Mouse (Mus musculus) forebrain, embryonic 11.5 days (tissue): ENCODE data around the gene Ncapg2. TPM values are rescaled to one million over a fixed set of nuclear protein-coding genes. Genes with fewer than 3 reads are reported as not detected.

Experiments used
- ATAC-seq: fragments of 200-750 bp; cut with Nextera tagmentation; replicated peaks from 2 replicates; pipeline ENCODE4 v1.8.0; 2017; ENCODE audit warnings: moderate TSS enrichment; ENCODE audit not compliant: low FRiP score
- DNase-seq: peaks from one replicate; pipeline ENCODE4 v3.0.0-alpha.2; 2017; ENCODE audit warnings: low spot score
- H3K27ac ChIP-seq: fragments of 300-500 bp; sonication (generic); 2 replicates; pipeline ENCODE4 v1.5.1; 2014; ENCODE audit warnings: low read depth, low read length
- H3K27me3 ChIP-seq: fragments of 300-500 bp; sonication (generic); 2 replicates; pipeline ENCODE4 v1.6.1; 2014; ENCODE audit warnings: mild to moderate bottlenecking, low read length, mixed read lengths; ENCODE audit not compliant: control insufficient read depth, insufficient read depth
- H3K36me3 ChIP-seq: fragments of 300-500 bp; sonication (generic); 2 replicates; pipeline ENCODE4 v1.6.1; 2014; ENCODE audit warnings: mild to moderate bottlenecking, low read length, moderate library complexity, mixed read lengths; ENCODE audit not compliant: control insufficient read depth, insufficient read depth
- H3K4me1 ChIP-seq: fragments of 300-500 bp; sonication (generic); replicated peaks from 2 replicates; pipeline ENCODE4 v1.6.1; 2014; ENCODE audit warnings: low read length, mixed read lengths; ENCODE audit not compliant: control insufficient read depth, insufficient read depth
- H3K4me2 ChIP-seq: fragments of 300-500 bp; sonication (generic); 2 replicates; pipeline ENCODE4 v1.6.1; 2014; ENCODE audit warnings: low read depth, mild to moderate bottlenecking, low read length, moderate library complexity, mixed read lengths; ENCODE audit not compliant: severe bottlenecking
- H3K4me3 ChIP-seq: fragments of 300-500 bp; sonication (generic); 2 replicates; pipeline ENCODE4 v1.5.1; 2014; ENCODE audit warnings: low read depth, low read length
- H3K9ac ChIP-seq: fragments of 300-500 bp; sonication (generic); 2 replicates; pipeline ENCODE4 v1.6.1; 2014; ENCODE audit warnings: low read length
- H3K9me3 ChIP-seq: fragments of 300-500 bp; sonication (generic); 2 replicates; pipeline ENCODE4 v1.6.1; 2016; ENCODE audit warnings: low read length, mixed read lengths; ENCODE audit not compliant: control insufficient read depth
- WGBS: fragments of 180-500 bp; shearing (Covaris S2); extraction: QIAGEN DNeasy Blood & Tissue Kit; methylation state at CpG from one replicate; pipeline ENCODE4 v1.1.7; 2014; 5-methylcytosine and 5-hydroxymethylcytosine counted together
- polyA plus RNA-seq: library from polyadenylated mRNA; unstranded; fragments of >200 nt; fragmentation: Nextera tagmentation; extraction: Ambion mirVana; gene quantifications from 2 replicates; pipeline ENCODE4 v1.2.1, GENCODE M21; 2014

Gene Ncapg2
- polyA plus RNA-seq, 1 experiment from 2014 or later, result 57.3 TPM

GRCm38 (mm10) chr12:116484991-116485390 lies 79.8 kb downstream of the Ncapg2 start:
- Histone ChIP-seq H3K27me3 (no peaks in the 10 kb centered on the region), H3K27ac (no peak overlapping the region), H3K9ac (no peak overlapping the region), H3K36me3 (no peaks in the 10 kb centered on the region), H3K9me3 (no peaks in the 10 kb centered on the region), H3K4me2 (peak overlapping the region; percentile 91; the same call in 1 of the 2 replicates), H3K4me3 (no peak overlapping the region), H3K4me1 (0 out of 2 replicates have a peak, but pooled peaks cover 3% of the 10 kb centered on the region)
- ATAC-seq, result peak; percentile 24
- no peak for DNase-seq
- WGBS, result 77% methylated on average over 8 of the region's 8 CpGs

GRCm38 (mm10) chr12:116485591-116486403 lies 80.6 kb downstream of the Ncapg2 start, which contains the start of gene Ptprn2:
TSS of gene Ptprn2 (plus strand) at chr12:116485720.
- Histone ChIP-seq H3K4me3 (peak within 1 kb of the TSS; percentile 53), H3K27ac (0 out of 2 replicates have a peak within 1 kb of the TSS, but pooled peaks have one; percentile 52), H3K9me3 (no peaks in the 10 kb centered on the region), H3K4me2 (peak within 1 kb of the TSS; percentile 91), H3K36me3 (no peaks in the 10 kb centered on the region), H3K9ac (peak within 1 kb of the TSS; percentile 52), H3K27me3 (no peaks in the 10 kb centered on the region), H3K4me1 (0 out of 2 replicates have a peak, but pooled peaks cover 3% of the 10 kb centered on the region)
- WGBS, result under 1% methylated on average over 70 of the region's 86 CpGs
- ATAC-seq (peak; percentile 94), DNase-seq (peak; percentile 92)

GRCm38 (mm10) chr12:116486404-116486730 lies 81.2 kb downstream of the Ncapg2 start:
- H3K36me3 ChIP-seq, result no peaks in the 10 kb centered on the region
- ATAC-seq, result no peak
- 2% methylated on average over 10 of the region's 10 CpGs for WGBS
- no peak overlapping the region for H3K27ac ChIP-seq
- no peaks in the 10 kb centered on the region for H3K27me3 ChIP-seq
- H3K4me2 ChIP-seq, result peak overlapping the region; percentile 91
- peak overlapping the region; percentile 53 for H3K4me3 ChIP-seq
- no peak for DNase-seq
- 0 out of 2 replicates have a peak, but pooled peaks cover 3% of the 10 kb centered on the region for H3K4me1 ChIP-seq
- no peaks in the 10 kb centered on the region for H3K9me3 ChIP-seq
- peak overlapping the region; percentile 52 for H3K9ac ChIP-seq

GRCm38 (mm10) chr12:116488836-116489235 lies 83.6 kb downstream of the Ncapg2 start:
- Histone ChIP-seq H3K9ac (no peak overlapping the region), H3K27ac (no peak overlapping the region), H3K4me1 (0 out of 2 replicates have a peak, but pooled peaks cover 3% of the 10 kb centered on the region), H3K4me2 (no peak overlapping the region), H3K9me3 (no peaks in the 10 kb centered on the region), H3K27me3 (no peaks in the 10 kb centered on the region), H3K36me3 (no peaks in the 10 kb centered on the region), H3K4me3 (no peak overlapping the region)
- ATAC-seq, result no peak
- no peak for DNase-seq
- 73% methylated on average over 8 of the region's 8 CpGs for WGBS

GRCm38 (mm10) chr12:116490575-116491356 lies 85.6 kb downstream of the Ncapg2 start:
- DNase-seq (no peak), ATAC-seq (no peak)
- H3K9me3 ChIP-seq, result no peaks in the 10 kb centered on the region
- no peak overlapping the region for H3K9ac ChIP-seq
- no peak overlapping the region for H3K27ac ChIP-seq
- H3K27me3 ChIP-seq, result no peaks in the 10 kb centered on the region
- 91% methylated on average over 5 of the region's 5 CpGs for WGBS
- H3K36me3 ChIP-seq, result no peaks in the 10 kb centered on the region
- no peak overlapping the region for H3K4me3 ChIP-seq
- no peaks in the 10 kb centered on the region for H3K4me1 ChIP-seq
- no peak overlapping the region for H3K4me2 ChIP-seq

- Histone ChIP-seq H3K4me2 (no peak overlapping the region), H3K4me3 (no peak overlapping the region), H3K4me1 (no peaks in the 10 kb centered on the region), H3K9me3 (no peaks in the 10 kb centered on the region), H3K36me3 (no peaks in the 10 kb centered on the region), H3K27me3 (no peaks in the 10 kb centered on the region), H3K27ac (no peak overlapping the region), H3K9ac (no peak overlapping the region)
- ATAC-seq, result no peak
- no peak for DNase-seq
These were observed 93.5 kb downstream of the Ncapg2 start for GRCm38 (mm10) chr12:116498666-116499065.

- Histone ChIP-seq H3K4me1 (no peaks in the 10 kb centered on the region), H3K36me3 (no peaks in the 10 kb centered on the region), H3K27ac (no peak overlapping the region), H3K4me2 (no peak overlapping the region), H3K9me3 (no peaks in the 10 kb centered on the region), H3K4me3 (no peak overlapping the region), H3K9ac (no peak overlapping the region), H3K27me3 (no peaks in the 10 kb centered on the region)
- no peak for DNase-seq
- WGBS, result 90% methylated on average over 11 of the region's 11 CpGs
- ATAC-seq, result no peak
These were observed 95.5 kb downstream of the Ncapg2 start for GRCm38 (mm10) chr12:116500652-116501051.

- ATAC-seq (no peak), DNase-seq (no peak)
- H3K9me3 ChIP-seq, result no peaks in the 10 kb centered on the region
- no peaks in the 10 kb centered on the region for H3K36me3 ChIP-seq
- 90% methylated on average over 1 of the region's 1 CpGs for WGBS
- no peak overlapping the region for H3K4me3 ChIP-seq
- no peak overlapping the region for H3K9ac ChIP-seq
- no peaks in the 10 kb centered on the region for H3K4me1 ChIP-seq
- H3K4me2 ChIP-seq, result no peak overlapping the region
- H3K27ac ChIP-seq, result no peak overlapping the region
- H3K27me3 ChIP-seq, result no peaks in the 10 kb centered on the region
These were observed 107.3 kb downstream of the Ncapg2 start for GRCm38 (mm10) chr12:116512482-116512881.
